Mouse (Mus musculus): ENCODE results near the gene Aes. TPM values are rescaled to one million over a fixed set of nuclear protein-coding genes. Genes with fewer than 3 reads are reported as not detected.

Aes gene
- 100 to 1,000 TPM; 573 to 615 TPM for total RNA-seq (2021)
- long read RNA-seq, experiment 1, transcript Aes-201 (7 exons, 1,411 nt), result major isoform, 633 of 750 reads
- long read RNA-seq, experiment 1, partial matches to known transcripts, result 9 of 750 reads
- long read RNA-seq, experiment 1, other reads (novel, unspliced or antisense), result 103 of 750 reads
- long read RNA-seq, experiment 2, transcript Aes-201 (7 exons, 1,411 nt), result major isoform, 571 of 653 reads
- long read RNA-seq, experiment 2, partial matches to known transcripts, result 3 of 653 reads
- long read RNA-seq, experiment 2, other reads (novel, unspliced or antisense), result 75 of 653 reads

GRCm38 (mm10) chr10:81559163-81559626 lies at the start of gene Aes:
Gene Aes, plus strand, starts transcription at chr10:81559488.
- peak; percentile 52 to 74 for DNase-seq (ENCODE audit: low spot score in 2 of 2)
- intact Hi-C loops (cut with DNase I), result loop anchor here (10.0 kb wide), 2 partner anchors 54 to 164 kb away; partner anchors contain the start of genes S1pr4 and Smim24

- intact Hi-C loops (cut with DNase I), result no loop called here
- no peak for DNase-seq (ENCODE audit: low spot score in 2 of 2)
Observed at GRCm38 (mm10) chr10:81510246-81510810, 49.0 kb upstream of the Aes start.

GRCm38 (mm10) chr10:81513798-81514197 lies 45.5 kb upstream of the Aes start:
- DNase-seq (ENCODE audit: low spot score in 2 of 2), result no peak
- intact Hi-C loops (cut with DNase I), result no loop called here

GRCm38 (mm10) chr10:81517227-81517626 lies 42.1 kb upstream of the Aes start:
- DNase-seq (ENCODE audit: low spot score in 2 of 2), result no peak
- intact Hi-C loops (cut with DNase I), result loop anchor here (5.0 kb wide), 1 partner anchor 85 kb away; the partner anchor contains the start of gene Tle6

- DNase-seq (ENCODE audit: low spot score in 2 of 2), result peak; percentile 58 to 71
- intact Hi-C loops (cut with DNase I), result loop anchor here (5.0 kb wide), 1 partner anchor 84 kb away; the partner anchor contains the start of gene Tle6
Observed at GRCm38 (mm10) chr10:81518546-81518945, 40.7 kb upstream of the Aes start.

GRCm38 (mm10) chr10:81519227-81519977 lies 39.9 kb upstream of the Aes start:
- intact Hi-C loops (cut with DNase I), result loop anchor here (5.0 kb wide), 1 partner anchor 83 kb away; the partner anchor contains the start of gene Tle6
- no peak for DNase-seq (ENCODE audit: low spot score in 2 of 2)

GRCm38 (mm10) chr10:81519978-81520365 lies 39.3 kb upstream of the Aes start:
- no peak for DNase-seq (ENCODE audit: low spot score in 2 of 2)
- intact Hi-C loops (cut with DNase I), result loop anchor here (5.0 kb wide), 1 partner anchor 82 kb away; the partner anchor contains the start of gene Tle6

GRCm38 (mm10) chr10:81523142-81523541 lies 36.1 kb upstream of the Aes start:
- no peak for DNase-seq (ENCODE audit: low spot score in 2 of 2)
- intact Hi-C loops (cut with DNase I), result no loop called here

GRCm38 (mm10) chr10:81523570-81523969 lies 35.7 kb upstream of the Aes start:
- DNase-seq (ENCODE audit: low spot score in 2 of 2), result no peak
- intact Hi-C loops (cut with DNase I), result no loop called here

GRCm38 (mm10) chr10:81524051-81524605 lies 35.2 kb upstream of the Aes start, which contains the start of gene Gna15:
Gene Gna15, minus strand, starts transcription at chr10:81524225.
- no peak for DNase-seq (ENCODE audit: low spot score in 2 of 2)
- intact Hi-C loops (cut with DNase I), result no loop called here

GRCm38 (mm10) chr10:81525017-81525694 lies 34.1 kb upstream of the Aes start:
- intact Hi-C loops (cut with DNase I), result no loop called here
- no peak for DNase-seq (ENCODE audit: low spot score in 2 of 2)

- intact Hi-C loops (cut with DNase I), result no loop called here
- peak in 1 of 2 experiments; percentile 76 for DNase-seq (ENCODE audit: low spot score in 2 of 2)
Observed at GRCm38 (mm10) chr10:81526779-81527178, 32.5 kb upstream of the Aes start.

GRCm38 (mm10) chr10:81534826-81535225 lies 24.5 kb upstream of the Aes start:
- no peak for DNase-seq (ENCODE audit: low spot score in 2 of 2)
- intact Hi-C loops (cut with DNase I), result no loop called here

GRCm38 (mm10) chr10:81536734-81537133 lies 22.6 kb upstream of the Aes start:
- intact Hi-C loops (cut with DNase I), result no loop called here
- DNase-seq (ENCODE audit: low spot score in 2 of 2), result no peak

GRCm38 (mm10) chr10:81537429-81537828 lies 21.9 kb upstream of the Aes start:
- intact Hi-C loops (cut with DNase I), result no loop called here
- no peak for DNase-seq (ENCODE audit: low spot score in 2 of 2)

- no peak for DNase-seq (ENCODE audit: low spot score in 2 of 2)
- intact Hi-C loops (cut with DNase I), result no loop called here
Observed at GRCm38 (mm10) chr10:81538321-81539048, 20.8 kb upstream of the Aes start.

GRCm38 (mm10) chr10:81541363-81541762 lies 17.9 kb upstream of the Aes start:
- no peak for DNase-seq (ENCODE audit: low spot score in 2 of 2)
- intact Hi-C loops (cut with DNase I), result no loop called here

- intact Hi-C loops (cut with DNase I), result no loop called here
- DNase-seq (ENCODE audit: low spot score in 2 of 2), result no peak
Observed at GRCm38 (mm10) chr10:81541803-81542202, 17.5 kb upstream of the Aes start.
